Mouse (Mus musculus): ENCODE results near the gene Gpr137c. TPM values are rescaled to one million over a fixed set of nuclear protein-coding genes. Genes with fewer than 3 reads are reported as not detected.

Gene Gpr137c
- 0.18 and 0.19 TPM in 2 replicates for polyA plus RNA-seq (2012; rRNA removed)

DNA sequence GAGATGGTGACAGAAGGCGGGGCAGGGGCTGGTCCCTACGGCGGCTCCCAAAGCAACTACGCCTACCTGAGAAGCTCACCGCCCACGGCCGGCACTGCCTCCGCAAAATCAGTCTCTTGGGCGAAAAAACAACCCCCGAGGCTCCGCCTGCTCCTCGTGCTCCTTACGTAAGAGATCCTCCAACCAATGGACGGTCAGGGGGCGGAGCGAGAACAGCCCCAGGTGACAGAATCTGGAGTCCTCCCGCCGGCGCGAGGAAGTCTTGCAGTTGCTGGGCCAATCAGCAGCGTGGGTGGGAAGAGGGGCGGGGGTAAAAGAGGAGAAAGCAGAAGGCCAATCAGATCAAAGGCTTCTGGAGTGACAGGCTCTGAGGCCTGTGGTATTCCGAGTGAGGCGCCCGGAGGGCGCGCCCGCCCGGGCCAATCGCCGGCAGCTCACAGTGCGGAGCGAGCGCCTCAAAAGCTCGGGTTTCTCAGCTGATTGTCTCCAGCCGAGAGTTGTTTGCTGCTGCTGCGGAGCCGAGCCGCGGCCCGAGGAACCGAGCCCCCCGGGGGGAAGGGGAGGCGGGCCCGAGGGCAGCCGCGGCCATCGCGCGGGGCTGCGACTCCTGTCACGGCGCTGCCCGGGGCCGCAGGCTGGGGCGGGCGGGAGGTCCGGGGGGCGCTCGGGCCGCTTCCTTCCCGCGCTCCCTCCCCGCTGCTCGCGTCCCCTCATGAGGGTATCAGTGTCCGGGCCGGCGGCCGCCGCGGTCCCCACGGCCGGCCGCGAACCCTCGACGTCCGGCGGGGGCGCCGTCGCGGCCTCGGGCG lies at the start of gene Gpr137c:
Gene Gpr137c, plus strand, starts transcription at position 437 of the 809 bp plus-strand sequence.

DNA sequence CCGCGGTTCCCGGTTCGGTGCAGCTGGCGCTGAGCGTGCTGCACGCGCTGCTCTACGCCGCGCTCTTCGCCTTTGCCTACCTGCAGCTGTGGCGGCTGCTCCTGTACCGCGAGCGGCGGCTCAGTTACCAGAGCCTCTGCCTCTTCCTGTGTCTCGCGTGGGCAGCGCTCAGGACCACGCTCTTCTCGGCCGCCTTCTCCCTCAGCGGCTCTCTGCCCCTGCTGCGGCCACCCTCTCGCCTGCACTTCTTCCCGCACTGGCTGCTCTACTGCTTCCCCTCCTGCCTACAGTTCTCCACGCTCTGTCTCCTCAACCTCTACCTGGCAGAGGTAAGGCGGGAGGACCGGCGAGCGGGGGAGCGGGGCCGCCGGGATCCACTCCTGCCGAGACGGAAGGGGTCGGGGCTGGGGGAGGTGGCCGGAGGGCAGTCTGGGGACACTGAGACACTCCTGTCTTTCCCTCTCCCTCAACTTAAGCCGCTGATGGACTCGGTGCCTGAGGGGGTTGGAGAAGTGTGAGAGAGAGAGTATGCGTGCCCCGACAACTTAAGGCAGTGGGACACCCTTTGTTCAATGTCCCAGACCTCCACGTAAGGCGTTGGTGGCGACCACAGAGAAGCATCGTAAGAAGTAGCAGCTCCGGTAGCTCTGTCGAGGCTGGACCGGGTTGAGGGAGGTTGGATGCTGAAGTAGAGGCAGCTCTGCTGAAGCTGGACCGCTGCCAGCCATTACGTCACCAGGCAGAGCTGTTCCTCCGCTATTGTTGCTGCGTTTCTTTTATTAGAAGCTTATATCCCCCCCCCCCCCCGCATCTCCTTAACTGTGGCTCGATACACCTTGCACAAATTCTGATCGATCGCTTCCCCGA lies 806 bp downstream of the Gpr137c start, which contains the start of gene Txndc16:
Gene Txndc16, minus strand, starts transcription at position 239 of the 867 bp plus-strand sequence.

DNA sequence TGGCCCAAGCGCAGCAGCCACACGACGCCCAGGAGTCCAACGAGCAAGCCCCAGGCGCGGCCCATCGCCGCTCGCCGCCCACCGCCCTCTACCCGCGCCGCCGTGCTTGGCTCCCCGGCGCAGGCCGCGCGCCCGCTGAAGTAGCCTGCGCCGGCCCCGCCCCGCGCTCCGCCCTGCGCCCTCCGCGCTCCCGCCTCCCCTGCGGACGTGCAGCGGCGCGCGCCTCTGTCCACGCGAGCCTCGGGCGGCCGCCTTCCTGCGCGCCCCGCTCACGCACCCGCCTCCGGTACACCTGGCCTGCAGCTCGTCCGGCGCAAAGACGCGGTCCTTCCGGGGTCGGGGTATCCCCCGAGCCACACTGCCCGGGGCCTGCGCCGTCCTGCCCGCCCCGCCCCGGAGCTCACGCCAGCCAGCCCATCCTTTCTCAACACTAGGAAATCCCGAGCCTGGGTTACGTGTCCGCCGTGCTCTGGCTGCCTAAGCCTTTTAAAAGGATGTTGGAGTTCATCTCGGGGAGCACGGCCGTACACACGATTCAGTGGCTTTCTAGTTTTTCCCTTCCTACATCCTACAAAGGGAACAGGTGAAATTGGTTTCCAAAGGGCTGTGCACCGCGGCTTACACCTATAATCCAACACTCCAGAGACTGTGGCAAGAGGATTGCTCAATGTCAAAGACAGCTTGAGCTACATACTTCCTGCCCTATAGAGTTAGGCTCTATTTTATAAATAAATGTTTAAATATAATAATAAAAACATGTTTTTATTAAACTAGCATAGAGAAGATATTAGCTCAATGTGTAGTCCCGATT lies 99.1 kb downstream of the Gpr137c start, which contains the start of gene Ero1l:
Gene Ero1l, minus strand, starts transcription at position 346 of the 811 bp plus-strand sequence.

DNA sequence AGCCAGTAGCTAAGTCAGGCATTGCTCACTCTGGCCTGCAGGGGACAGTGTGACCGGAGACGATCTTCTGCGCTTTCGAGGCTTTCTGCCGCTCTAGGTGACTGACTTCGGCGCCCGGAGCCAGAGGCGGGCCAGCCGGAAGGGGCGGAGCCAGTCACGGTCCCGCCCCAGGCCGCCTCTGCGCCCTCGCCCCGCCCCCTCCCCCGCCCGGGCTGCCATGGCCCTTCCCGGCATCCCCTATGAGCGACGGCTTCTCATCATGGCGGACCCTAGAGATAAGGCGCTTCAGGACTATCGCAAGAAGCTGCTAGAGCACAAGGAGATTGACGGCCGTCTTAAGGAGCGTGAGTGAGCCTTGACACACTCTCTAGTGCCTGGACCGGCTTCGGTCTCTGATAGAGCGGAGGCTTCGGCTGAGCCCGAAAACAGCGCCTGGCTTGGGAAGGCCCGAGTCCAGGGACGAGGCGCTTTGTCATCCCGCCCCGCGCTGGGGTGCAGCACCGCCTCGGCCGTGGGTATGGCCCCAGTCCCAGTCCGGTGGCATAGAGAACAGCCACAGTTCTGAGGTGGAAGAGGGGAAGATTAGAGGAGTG lies 110.2 kb downstream of the Gpr137c start, which contains the start of gene Psmc6:
Gene Psmc6, plus strand, starts transcription at position 200 of the 593 bp plus-strand sequence.

Other genes with a start within 250 kb of the Gpr137c start
- gene Ptger2, start 231.5 kb upstream of the Gpr137c start, polyA plus RNA-seq (2012; rRNA removed): 0.24 and 0.29 TPM in 2 replicates
- 0.79 and 1.1 TPM in 2 replicates for gene Txndc16, start 611 bp downstream of the Gpr137c start, polyA plus RNA-seq (2012; rRNA removed)
- 12.3 and 15.5 TPM in 2 replicates for gene Ero1l, start 99.1 kb downstream of the Gpr137c start, polyA plus RNA-seq (2012; rRNA removed)
- gene Psmc6, start 110.1 kb downstream of the Gpr137c start, polyA plus RNA-seq (2012; rRNA removed): 62.4 and 74.2 TPM in 2 replicates
- gene Styx, start 131.4 kb downstream of the Gpr137c start, polyA plus RNA-seq (2012; rRNA removed): 5.0 and 6.3 TPM in 2 replicates
- 8.4 and 10.5 TPM in 2 replicates for gene Gnpnat1, start 185.2 kb downstream of the Gpr137c start, polyA plus RNA-seq (2012; rRNA removed)

Data from liver, embryonic 14 days (tissue).